Mouse (Mus musculus) testis, adult 10 weeks (tissue): ENCODE results near the gene Rnf8. TPM values are rescaled to one million over a fixed set of nuclear protein-coding genes. Genes with fewer than 3 reads are reported as not detected.

ENCODE experiments used
- polyA plus RNA-seq: library from polyadenylated mRNA; stranded (reverse); fragments of 350-450 nt; fragmentation: Illumina TruSeq; extraction: RNeasy Lipid Tissue Mini Kit (QIAGEN cat#74804); gene quantifications from one replicate; pipeline ENCODE4 v1.2.3, GENCODE M21; 2014; ENCODE audit warnings: low read depth, low replicate concordance

Gene Rnf8
- polyA plus RNA-seq: 17.3 TPM

DNA sequence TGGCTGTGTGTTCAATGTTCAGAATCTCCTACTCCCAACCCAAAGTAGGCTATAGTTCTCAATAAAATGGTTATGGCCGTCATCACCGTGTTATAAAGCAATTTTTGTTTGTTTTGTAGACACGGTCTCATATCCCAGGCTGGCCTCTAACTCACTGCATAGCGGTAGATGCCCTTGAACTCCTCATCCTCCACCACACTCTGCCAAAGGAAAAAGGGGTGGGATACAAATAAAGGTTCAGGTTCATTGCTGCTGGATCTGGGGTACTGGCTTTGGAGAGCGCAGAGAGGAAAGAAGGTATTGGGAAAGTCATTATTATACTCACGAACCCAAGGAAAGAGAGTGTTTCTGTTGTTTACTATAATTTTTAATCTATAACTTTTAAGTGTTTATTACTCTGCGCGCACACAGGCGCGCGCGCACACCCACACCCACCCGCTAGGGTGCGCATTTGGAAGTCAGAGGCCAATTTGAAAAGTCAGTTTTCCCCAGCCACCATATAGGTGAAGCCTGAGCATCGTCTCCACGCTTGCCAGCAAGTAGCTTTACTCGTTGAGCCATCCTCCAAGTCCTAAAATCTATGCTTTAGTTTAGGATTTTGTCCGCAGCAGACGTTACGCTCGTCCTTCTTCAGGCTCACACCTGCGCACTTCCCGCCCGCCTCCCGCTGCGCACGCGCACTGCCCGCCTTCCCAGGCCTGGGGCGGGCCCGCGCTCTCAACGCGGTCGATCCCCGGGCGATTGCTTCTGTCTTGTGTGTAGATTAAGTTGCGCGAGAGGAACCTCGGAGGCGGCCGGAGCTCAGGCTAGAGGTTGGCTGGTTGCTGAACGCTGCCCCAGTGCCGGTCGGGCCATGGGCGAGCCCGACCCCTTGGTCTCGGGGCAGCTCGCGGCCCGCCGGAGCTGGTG, at the start of gene Rnf8, which contains the start of gene Gm28043:
Gene Rnf8, plus strand, starts transcription at position 676 of the 909 bp plus-strand sequence.
Gene Gm28043, plus strand, starts transcription at position 762 of the 909 bp plus-strand sequence.

DNA sequence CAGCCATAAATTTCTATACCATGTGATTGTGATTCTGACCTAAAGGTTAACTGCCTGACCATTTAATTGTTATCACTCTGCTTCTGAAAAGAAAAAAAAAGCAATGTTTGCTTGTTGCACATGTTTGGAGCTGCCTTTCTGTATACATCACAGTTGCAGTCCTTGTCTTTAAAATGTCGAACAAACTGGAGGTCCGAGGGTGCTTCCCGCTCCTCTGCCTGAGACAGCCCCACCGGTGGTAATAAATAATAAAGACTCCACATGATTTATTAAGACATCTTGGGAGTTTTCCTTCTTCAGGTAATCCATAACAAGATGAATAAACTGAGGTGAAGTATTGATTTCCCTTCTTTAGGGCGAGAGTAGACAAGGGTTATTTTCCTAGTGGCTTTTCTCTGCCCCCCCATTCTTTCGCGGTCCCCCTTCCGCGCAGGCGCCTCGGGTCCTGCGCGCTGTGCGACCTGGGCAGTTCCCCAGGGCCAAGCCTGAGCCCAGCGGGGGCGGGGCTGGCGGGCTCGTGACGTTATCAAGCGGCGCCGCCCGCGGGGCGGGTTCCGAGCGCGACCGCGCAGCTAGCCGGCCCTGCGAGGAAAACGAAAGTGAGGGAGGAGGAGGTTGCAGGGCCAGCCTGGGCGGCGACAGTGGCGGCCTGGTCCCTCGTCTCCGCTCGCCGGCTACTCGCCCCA, 45.6 kb downstream of the Rnf8 start, which contains the start of gene Cmtr1:
Gene Cmtr1, plus strand, starts transcription at position 520 of the 686 bp plus-strand sequence.

Other genes with a start within 250 kb of the Rnf8 start
- gene Pim1, start 124.0 kb upstream of the Rnf8 start, polyA plus RNA-seq: 23.0 TPM
- 1.3 TPM for gene Gm17657, start 65.2 kb upstream of the Rnf8 start, polyA plus RNA-seq
- 4.2 TPM for gene Tbc1d22b, start 65.0 kb upstream of the Rnf8 start, polyA plus RNA-seq
- 31.3 TPM for gene Tmem217, start 62.4 kb upstream of the Rnf8 start, polyA plus RNA-seq
- 1.0 TPM for gene Gm28043, start 86 bp downstream of the Rnf8 start, polyA plus RNA-seq
- gene Cmtr1, start 45.8 kb downstream of the Rnf8 start, polyA plus RNA-seq: 16.8 TPM
- 1.2 TPM for gene Ccdc167, start 102.3 kb downstream of the Rnf8 start, polyA plus RNA-seq